Mouse (Mus musculus) myocyte (in vitro differentiated cells): ENCODE measurements around the gene Stmn1.

Experiments
- CEBPB ChIP-seq: IDR thresholded peaks from 2 replicates; pipeline ENCODE4 v1.6.1; 2011; ENCODE audit warnings: mild to moderate bottlenecking, moderate library complexity; ENCODE audit not compliant: poor library complexity, insufficient read depth, severe bottlenecking
- E2F4 ChIP-seq: IDR thresholded peaks from one replicate; pipeline ENCODE4 v1.6.1; 2011; ENCODE audit warnings: mild to moderate bottlenecking, control low read depth, moderate library complexity; ENCODE audit not compliant: insufficient read depth
- MAX ChIP-seq: IDR thresholded peaks from one replicate; pipeline ENCODE4 v1.6.1; 2011; ENCODE audit warnings: low read depth, mild to moderate bottlenecking, control low read depth
- MYOD1 ChIP-seq, 3 experiments: IDR thresholded peaks; one replicate each; pipeline ENCODE4 v1.6.1; 2011; ENCODE audit warnings: control low read depth in 2 of 3, low read depth in 2 of 3, mild to moderate bottlenecking in 2 of 3, moderate library complexity in 1 of 3; ENCODE audit not compliant: insufficient read length in 2 of 3, control insufficient read depth in 1 of 3
- MYOG ChIP-seq, 3 experiments: IDR thresholded peaks; one replicate each; pipeline ENCODE4 v1.6.1; 2011; ENCODE audit warnings: control low read depth in 2 of 3, low read depth in 2 of 3, mild to moderate bottlenecking in 2 of 3; ENCODE audit not compliant: insufficient read length in 2 of 3, control insufficient read depth in 1 of 3, insufficient read depth in 1 of 3
- POLR2A ChIP-seq: IDR thresholded peaks from one replicate; pipeline ENCODE4 v1.6.1; 2011; ENCODE audit warnings: low read depth, mild to moderate bottlenecking, control low read depth, moderate library complexity; ENCODE audit not compliant: insufficient read length
- POLR2AphosphoS2 ChIP-seq: IDR thresholded peaks from one replicate; pipeline ENCODE4 v1.6.1; 2011; ENCODE audit warnings: low read depth, control low read depth; ENCODE audit not compliant: insufficient read length
- TCF12 ChIP-seq: IDR thresholded peaks from one replicate; pipeline ENCODE4 v1.6.1; 2011; ENCODE audit warnings: mild to moderate bottlenecking, control low read depth; ENCODE audit not compliant: poor library complexity, insufficient read depth, severe bottlenecking
- TCF3 ChIP-seq: IDR thresholded peaks from one replicate; pipeline ENCODE4 v1.6.1; 2011; ENCODE audit warnings: low read depth, control low read depth; ENCODE audit not compliant: insufficient read length
- USF1 ChIP-seq: IDR thresholded peaks from one replicate; pipeline ENCODE4 v1.6.1; 2011; ENCODE audit warnings: low read depth, mild to moderate bottlenecking, control low read depth, moderate library complexity

DNA sequence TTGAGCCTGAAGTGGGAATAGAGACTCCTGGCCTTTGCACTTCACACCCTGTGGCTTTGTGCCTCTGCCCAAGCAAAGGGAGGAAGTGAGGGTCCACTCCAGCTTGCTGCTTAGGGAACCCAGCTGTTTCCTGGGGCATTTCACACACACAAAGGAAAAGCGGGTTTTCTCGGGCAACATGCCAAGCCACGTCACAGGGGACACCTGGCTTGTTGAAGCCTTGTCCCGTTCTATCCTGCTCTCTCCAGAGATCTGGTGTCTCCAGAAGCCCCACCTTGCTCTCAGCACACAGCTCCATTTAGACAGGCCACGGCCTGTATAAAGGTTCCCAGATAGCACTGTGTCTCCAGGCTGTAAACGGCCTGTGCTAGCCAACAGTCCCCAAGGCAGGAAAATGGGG, 23.6 kb downstream of the Stmn1 start:
- TF ChIP-seq USF1 (no peak), POLR2A (no peak), E2F4 (no peak), CEBPB (no peak), MYOD1 (IDR thresholded peaks at IDR 0.05; ENCODE audit: control insufficient read depth in 1 of 3, insufficient read length in 2 of 3, low read depth in 2 of 3) (no peak), MAX (no peak), POLR2AphosphoS2 (no peak), TCF12 (no peak), MYOG (IDR thresholded peaks at IDR 0.05; ENCODE audit: control insufficient read depth in 1 of 3, insufficient read depth in 1 of 3, insufficient read length in 2 of 3, low read depth in 2 of 3) (no peak), TCF3 (no peak)
